Mouse (Mus musculus) embryonic facial prominence, embryonic 15.5 days (tissue): ENCODE data around the gene Herc3. TPM values are rescaled to one million over a fixed set of nuclear protein-coding genes. Genes with fewer than 3 reads are reported as not detected.

Experiments used
- ATAC-seq: fragments of 200-750 bp; cut with Nextera tagmentation; 2 replicates; pipeline ENCODE4 v1.8.0; 2017; ENCODE audit warnings: low read depth, moderate TSS enrichment; ENCODE audit not compliant: insufficient number of reproducible peaks, low FRiP score, low TSS enrichment
- H3K27ac ChIP-seq: fragments of 300-500 bp; sonication (generic); replicated peaks from 2 replicates; pipeline ENCODE4 v1.5.1; 2015; ENCODE audit warnings: mild to moderate bottlenecking, inconsistent platforms
- H3K27me3 ChIP-seq: fragments of 300-500 bp; sonication (generic); 2 replicates; pipeline ENCODE4 v1.6.1; 2015; ENCODE audit warnings: inconsistent platforms
- H3K36me3 ChIP-seq: fragments of 300-500 bp; sonication (generic); 2 replicates; pipeline ENCODE4 v1.6.1; 2015; ENCODE audit warnings: mild to moderate bottlenecking, inconsistent platforms
- H3K4me1 ChIP-seq: fragments of 300-500 bp; sonication (generic); 2 replicates; pipeline ENCODE4 v1.6.1; 2015; ENCODE audit warnings: inconsistent platforms
- H3K4me2 ChIP-seq: fragments of 300-500 bp; sonication (generic); replicated peaks from 2 replicates; pipeline ENCODE4 v1.6.1; 2015; ENCODE audit warnings: mild to moderate bottlenecking, inconsistent platforms
- H3K4me3 ChIP-seq: fragments of 300-500 bp; sonication (generic); replicated peaks from 2 replicates; pipeline ENCODE4 v1.5.1; 2015; ENCODE audit warnings: mild to moderate bottlenecking, inconsistent platforms
- H3K9ac ChIP-seq: fragments of 300-500 bp; sonication (generic); 2 replicates; pipeline ENCODE4 v1.6.1; 2015; ENCODE audit warnings: inconsistent platforms
- H3K9me3 ChIP-seq: fragments of 300-500 bp; sonication (generic); replicated peaks from 2 replicates; pipeline ENCODE4 v1.6.1; 2016; ENCODE audit warnings: inconsistent platforms
- WGBS: fragments of 180-500 bp; shearing (Covaris S2); methylation state at CpG from one replicate; pipeline ENCODE4 v1.1.7; 2015; 5-methylcytosine and 5-hydroxymethylcytosine counted together
- polyA plus RNA-seq: library from polyadenylated mRNA; unstranded; fragments of >200 nt; fragmentation: Nextera tagmentation; extraction: Ambion mirVana; gene quantifications from 2 replicates; pipeline ENCODE4 v1.2.1, GENCODE M21; 2015

Gene Herc3
- polyA plus RNA-seq, 1 experiment from 2014 or later, result 7.3 TPM

GRCm38 (mm10) chr6:58899076-58899475 is 67.8 kb downstream of the Herc3 start:
- WGBS, result 80% methylated on average over 3 of the region's 3 CpGs
- Histone ChIP-seq H3K27ac (no peak overlapping the region), H3K27me3 (no peaks in the 10 kb centered on the region)

DNA sequence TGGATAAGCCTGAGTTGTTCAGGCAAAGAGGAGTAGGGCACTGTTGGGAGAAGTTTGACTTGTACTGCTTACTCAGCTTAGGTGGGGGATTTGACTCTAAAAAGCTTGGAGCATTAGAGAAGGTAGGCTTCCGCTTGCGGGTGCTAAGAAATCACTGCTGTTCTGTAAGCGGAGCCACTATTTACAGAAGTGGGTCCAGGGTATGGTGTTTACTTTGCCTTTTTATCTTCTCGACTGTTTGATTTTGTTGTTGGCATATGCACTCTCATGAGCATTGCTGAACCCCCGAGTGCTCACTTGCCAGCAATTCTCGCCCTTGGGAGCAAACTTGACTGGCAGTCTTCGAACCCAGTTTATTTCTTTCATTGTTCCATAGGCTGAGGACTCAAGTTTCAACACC is 69.3 kb downstream of the Herc3 start:
- no peaks in the 10 kb centered on the region for H3K4me1 ChIP-seq
- H3K27ac ChIP-seq, result no peak overlapping the region
- no peak overlapping the region for H3K9ac ChIP-seq
- H3K4me2 ChIP-seq, result no peak overlapping the region
- H3K27me3 ChIP-seq, result no peaks in the 10 kb centered on the region
- H3K9me3 ChIP-seq, result no peaks in the 10 kb centered on the region
- H3K36me3 ChIP-seq, result no peaks in the 10 kb centered on the region
- 80% methylated on average over 7 of the region's 7 CpGs for WGBS
- no peak for ATAC-seq
- no peak overlapping the region for H3K4me3 ChIP-seq

More at GRCm38 (mm10) chr6:58899076-58899475, 67.8 kb downstream of the Herc3 start:
- H3K4me1 ChIP-seq, result no peaks in the 10 kb centered on the region
- no peak overlapping the region for H3K4me2 ChIP-seq
- no peak overlapping the region for H3K4me3 ChIP-seq
- ATAC-seq, result no peak
- no peak overlapping the region for H3K9ac ChIP-seq
- H3K9me3 ChIP-seq, result no peaks in the 10 kb centered on the region
- no peaks in the 10 kb centered on the region for H3K36me3 ChIP-seq

GRCm38 (mm10) chr6:58903171-58903570 is 71.9 kb downstream of the Herc3 start:
- 0 out of 2 replicates have a peak, but pooled peaks cover 6% of the 10 kb centered on the region for H3K9me3 ChIP-seq
- H3K4me2 ChIP-seq, result no peak overlapping the region
- no peaks in the 10 kb centered on the region for H3K27me3 ChIP-seq
- H3K27ac ChIP-seq, result no peak overlapping the region
- H3K4me1 ChIP-seq, result 0 out of 2 replicates have a peak, but pooled peaks cover 5% of the 10 kb centered on the region
- H3K36me3 ChIP-seq, result peaks cover 9% of the 10 kb centered on the region; the same call in 1 of the 2 replicates
- ATAC-seq, result no peak
- no peak overlapping the region for H3K9ac ChIP-seq
- no peak overlapping the region for H3K4me3 ChIP-seq
- 29% methylated on average over 8 of the region's 8 CpGs for WGBS

DNA sequence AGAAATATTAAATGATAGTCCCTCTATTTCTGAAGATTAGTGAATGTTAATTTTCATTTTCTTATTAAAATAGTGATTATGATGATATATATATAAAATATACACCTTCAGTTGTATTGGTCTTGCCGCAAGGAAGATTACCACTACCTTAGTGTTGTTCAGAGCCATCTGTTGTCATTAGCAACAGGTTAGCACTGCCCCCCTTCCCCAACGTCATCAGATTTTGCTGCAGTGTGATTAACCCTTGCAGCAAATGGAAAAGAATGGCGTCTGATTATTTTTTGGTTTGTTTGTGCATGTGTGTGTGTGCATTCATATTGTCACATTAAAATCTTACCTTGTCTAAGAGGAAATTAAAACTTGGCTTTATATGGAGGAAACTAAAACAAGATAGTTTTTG is 73.3 kb downstream of the Herc3 start:
- H3K4me1 ChIP-seq, result 0 out of 2 replicates have a peak, but pooled peaks cover 5% of the 10 kb centered on the region
- 0 out of 2 replicates have a peak, but pooled peaks cover 6% of the 10 kb centered on the region for H3K9me3 ChIP-seq
- H3K9ac ChIP-seq, result no peak overlapping the region
- peaks cover 9% of the 10 kb centered on the region; the same call in 1 of the 2 replicates for H3K36me3 ChIP-seq
- H3K27ac ChIP-seq, result no peak overlapping the region
- H3K4me3 ChIP-seq, result no peak overlapping the region
- no peaks in the 10 kb centered on the region for H3K27me3 ChIP-seq
- H3K4me2 ChIP-seq, result no peak overlapping the region
- ATAC-seq, result no peak
- WGBS, result 49% methylated on average over 3 of the region's 3 CpGs

GRCm38 (mm10) chr6:58906852-58907261 is 75.6 kb downstream of the Herc3 start, which contains the start of gene Nap1l5:
TSS of gene Nap1l5 (minus strand) at chr6:58907076.
- ATAC-seq, result peak; percentile 60
- Histone ChIP-seq H3K36me3 (peaks cover 9% of the 10 kb centered on the region; the same call in 1 of the 2 replicates), H3K9me3 (0 out of 2 replicates have a peak, but pooled peaks cover 6% of the 10 kb centered on the region), H3K4me3 (peak within 1 kb of the TSS; percentile 46), H3K4me2 (peak within 1 kb of the TSS; percentile 69), H3K27me3 (no peaks in the 10 kb centered on the region), H3K4me1 (0 out of 2 replicates have a peak, but pooled peaks cover 5% of the 10 kb centered on the region), H3K27ac (no peak within 1 kb of the TSS), H3K9ac (no peak within 1 kb of the TSS)
- WGBS, result 45% methylated on average over 34 of the region's 34 CpGs

DNA sequence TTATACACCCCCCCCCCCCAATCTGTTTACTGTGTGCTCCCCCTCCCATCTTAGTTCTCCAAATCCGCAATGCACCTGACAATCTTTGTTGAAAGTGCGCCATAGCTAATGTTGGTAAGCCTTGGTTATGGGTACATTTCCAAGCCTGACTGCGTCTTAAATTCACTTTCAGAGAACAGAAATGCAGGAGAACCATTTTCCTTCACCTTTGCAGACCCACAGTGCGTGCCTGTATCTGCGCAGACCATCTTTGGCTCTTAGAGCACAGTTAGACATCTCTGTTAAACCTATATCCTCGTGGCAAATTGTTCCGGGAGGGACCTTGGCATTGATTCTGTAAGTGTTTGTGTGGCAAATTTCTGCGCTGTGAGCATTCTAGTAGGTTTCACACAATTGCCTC is 76.1 kb downstream of the Herc3 start:
- peak overlapping the region; percentile 46; the same call in 1 of the 2 replicates for H3K4me3 ChIP-seq
- no peak for ATAC-seq
- WGBS, result 82% methylated on average over 8 of the region's 8 CpGs
- no peak overlapping the region for H3K9ac ChIP-seq
- no peaks in the 10 kb centered on the region for H3K27me3 ChIP-seq
- H3K9me3 ChIP-seq, result 0 out of 2 replicates have a peak, but pooled peaks cover 6% of the 10 kb centered on the region
- H3K4me1 ChIP-seq, result 0 out of 2 replicates have a peak, but pooled peaks cover 5% of the 10 kb centered on the region
- peaks cover 9% of the 10 kb centered on the region; the same call in 1 of the 2 replicates for H3K36me3 ChIP-seq
- no peak overlapping the region for H3K27ac ChIP-seq
- H3K4me2 ChIP-seq, result peak overlapping the region; percentile 69

DNA sequence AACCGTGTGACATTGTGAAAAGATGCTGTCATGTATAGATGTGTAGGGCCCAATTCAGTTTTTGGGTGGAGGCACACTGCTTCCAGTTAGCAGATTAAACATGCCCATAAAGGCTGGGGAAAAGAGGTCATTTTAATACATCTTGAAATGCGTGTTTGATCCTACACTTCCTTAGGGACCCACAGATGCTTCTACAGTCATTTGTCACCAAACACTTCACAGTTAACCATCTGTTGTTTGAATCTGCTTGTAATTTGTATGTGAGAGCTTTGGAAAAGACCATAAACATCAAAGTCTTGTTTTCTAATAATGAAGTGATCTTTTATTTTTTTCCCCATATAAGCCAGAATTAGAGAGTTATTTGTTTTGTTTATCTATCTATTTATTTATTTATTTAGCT is 76.5 kb downstream of the Herc3 start:
- H3K36me3 ChIP-seq, result peaks cover 9% of the 10 kb centered on the region; the same call in 1 of the 2 replicates
- WGBS, result 76% methylated on average over 2 of the region's 2 CpGs
- H3K9me3 ChIP-seq, result 0 out of 2 replicates have a peak, but pooled peaks cover 6% of the 10 kb centered on the region
- ATAC-seq, result no peak
- H3K4me2 ChIP-seq, result no peak overlapping the region
- H3K4me1 ChIP-seq, result 0 out of 2 replicates have a peak, but pooled peaks cover 5% of the 10 kb centered on the region
- no peak overlapping the region for H3K4me3 ChIP-seq
- no peak overlapping the region for H3K27ac ChIP-seq
- H3K27me3 ChIP-seq, result no peaks in the 10 kb centered on the region
- H3K9ac ChIP-seq, result no peak overlapping the region

GRCm38 (mm10) chr6:58912842-58913241 is 81.6 kb downstream of the Herc3 start:
- no peaks in the 10 kb centered on the region for H3K9me3 ChIP-seq
- no peaks in the 10 kb centered on the region for H3K4me1 ChIP-seq
- H3K27ac ChIP-seq, result no peak overlapping the region
- no peak for ATAC-seq
- H3K36me3 ChIP-seq, result no peaks in the 10 kb centered on the region
- no peaks in the 10 kb centered on the region for H3K27me3 ChIP-seq
- 68% methylated on average over 5 of the region's 5 CpGs for WGBS
- H3K9ac ChIP-seq, result no peak overlapping the region
- no peak overlapping the region for H3K4me2 ChIP-seq
- H3K4me3 ChIP-seq, result no peak overlapping the region

GRCm38 (mm10) chr6:58913551-58913950 is 82.3 kb downstream of the Herc3 start:
- Histone ChIP-seq H3K27me3 (no peaks in the 10 kb centered on the region), H3K9me3 (no peaks in the 10 kb centered on the region), H3K27ac (no peak overlapping the region), H3K4me1 (no peaks in the 10 kb centered on the region), H3K4me3 (no peak overlapping the region), H3K36me3 (no peaks in the 10 kb centered on the region), H3K9ac (no peak overlapping the region), H3K4me2 (no peak overlapping the region)
- no peak for ATAC-seq
- WGBS, result 68% methylated on average over 3 of the region's 3 CpGs

GRCm38 (mm10) chr6:58913971-58914370 is 82.7 kb downstream of the Herc3 start:
- no peaks in the 10 kb centered on the region for H3K9me3 ChIP-seq
- no peak overlapping the region for H3K27ac ChIP-seq
- no peaks in the 10 kb centered on the region for H3K4me1 ChIP-seq
- no peaks in the 10 kb centered on the region for H3K36me3 ChIP-seq
- no peak for ATAC-seq
- H3K4me2 ChIP-seq, result no peak overlapping the region
- WGBS, result 63% methylated on average over 5 of the region's 5 CpGs
- H3K27me3 ChIP-seq, result no peaks in the 10 kb centered on the region
- no peak overlapping the region for H3K9ac ChIP-seq
- no peak overlapping the region for H3K4me3 ChIP-seq

DNA sequence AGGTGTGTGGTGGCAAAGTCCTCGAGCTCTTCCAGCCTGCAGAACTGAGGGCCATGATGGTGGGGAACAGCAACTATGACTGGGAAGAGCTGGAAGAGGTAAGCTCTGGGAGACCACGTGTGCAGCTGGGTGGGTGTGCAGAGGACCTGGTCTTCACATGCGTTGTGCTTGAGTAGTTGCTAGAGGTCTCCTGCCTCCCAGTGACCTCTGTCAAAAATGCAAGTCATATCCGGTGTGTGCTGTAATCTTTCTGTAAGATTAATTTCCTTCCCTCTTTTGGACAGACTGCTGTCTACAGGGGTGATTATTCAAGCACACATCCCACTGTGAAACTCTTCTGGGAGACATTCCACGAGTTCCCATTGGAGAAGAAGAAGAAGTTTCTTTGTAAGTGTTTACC is 85.2 kb downstream of the Herc3 start:
- Histone ChIP-seq H3K9ac (no peak overlapping the region), H3K27ac (no peak overlapping the region), H3K4me1 (no peaks in the 10 kb centered on the region), H3K27me3 (no peaks in the 10 kb centered on the region), H3K9me3 (no peaks in the 10 kb centered on the region), H3K4me3 (no peak overlapping the region), H3K36me3 (no peaks in the 10 kb centered on the region), H3K4me2 (no peak overlapping the region)
- ATAC-seq, result no peak
- WGBS, result 80% methylated on average over 5 of the region's 5 CpGs

GRCm38 (mm10) chr6:58920735-58921134 is 89.5 kb downstream of the Herc3 start:
- H3K4me3 ChIP-seq, result no peak overlapping the region
- no peaks in the 10 kb centered on the region for H3K27me3 ChIP-seq
- no peaks in the 10 kb centered on the region for H3K9me3 ChIP-seq
- H3K27ac ChIP-seq, result no peak overlapping the region
- H3K4me2 ChIP-seq, result no peak overlapping the region
- no peak for ATAC-seq
- H3K9ac ChIP-seq, result no peak overlapping the region
- no peaks in the 10 kb centered on the region for H3K36me3 ChIP-seq
- H3K4me1 ChIP-seq, result no peaks in the 10 kb centered on the region
- WGBS, result 81% methylated on average over 6 of the region's 6 CpGs
